Mouse (Mus musculus): ENCODE measurements at regions not wholly inside any gene's neighbourhood (a gene's known extent, or its start where the extent isn't known, plus 50 kb on each side); places are given as distances from the start of the nearest gene placed in this dataset.
"Not testable (repeated sequence)": the region's sequence is repeated elsewhere in the genome, so short reads cannot be mapped to it uniquely, and the experiment has no call there.

DNA sequence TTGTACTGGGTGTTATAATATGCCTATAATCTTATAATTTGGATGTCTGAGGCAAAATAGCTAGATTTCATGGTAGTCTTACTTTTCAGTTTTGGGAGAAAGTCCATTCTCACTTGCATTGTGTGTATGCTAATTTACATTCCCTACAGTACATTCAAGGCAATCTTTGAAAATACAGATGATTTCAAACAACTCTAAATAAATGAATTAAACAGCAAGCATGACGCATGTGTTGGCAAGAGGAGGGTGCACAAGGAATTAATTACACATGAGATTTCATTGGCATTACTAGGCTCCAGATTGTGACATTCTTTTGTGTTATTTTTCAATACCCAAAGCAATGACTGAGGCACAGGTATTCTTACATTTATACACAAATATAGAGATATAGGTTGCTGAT lies 495.2 kb upstream of the Cypt12 start:
- no peak for DNase-seq

DNA sequence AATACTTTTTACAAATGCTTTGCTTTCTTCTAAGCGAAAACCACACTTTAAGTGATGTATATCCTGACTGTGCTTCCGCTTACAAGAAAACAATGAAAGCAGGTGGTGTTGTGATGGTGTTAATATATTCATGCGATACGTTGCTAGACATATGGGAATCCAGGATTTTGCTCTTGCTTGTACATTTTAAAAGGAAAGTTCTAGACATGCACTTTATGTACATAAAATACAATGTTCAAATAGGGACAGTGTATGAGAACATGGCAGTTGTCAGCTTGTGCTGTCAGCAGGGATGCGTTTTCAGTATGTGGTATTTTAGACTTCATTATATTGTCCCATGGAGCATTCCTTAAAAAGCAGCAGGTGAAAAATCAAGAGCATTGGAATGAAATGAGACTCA lies 487.7 kb upstream of the Cypt12 start:
- DNase-seq: no peak

DNA sequence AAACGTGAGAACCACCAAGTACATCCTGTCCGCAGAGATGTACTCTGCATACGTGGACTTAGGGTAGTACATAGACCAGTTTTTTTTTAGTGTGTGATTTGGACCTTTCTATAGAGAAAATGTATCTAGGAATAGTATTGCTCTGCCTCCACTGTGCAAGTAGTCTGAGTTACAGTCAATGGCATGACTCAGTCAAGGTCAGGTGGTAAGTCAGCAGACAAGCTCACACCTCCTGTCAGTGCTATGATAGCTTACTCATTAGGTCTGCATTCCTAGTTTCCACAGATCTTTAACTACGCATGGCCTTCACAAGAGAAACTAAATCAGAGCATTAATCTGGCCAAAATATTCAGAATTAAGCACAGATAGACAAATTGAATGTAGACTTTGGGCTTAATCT lies 486.8 kb upstream of the Cypt12 start:
- peak; percentile 1 for DNase-seq

DNA sequence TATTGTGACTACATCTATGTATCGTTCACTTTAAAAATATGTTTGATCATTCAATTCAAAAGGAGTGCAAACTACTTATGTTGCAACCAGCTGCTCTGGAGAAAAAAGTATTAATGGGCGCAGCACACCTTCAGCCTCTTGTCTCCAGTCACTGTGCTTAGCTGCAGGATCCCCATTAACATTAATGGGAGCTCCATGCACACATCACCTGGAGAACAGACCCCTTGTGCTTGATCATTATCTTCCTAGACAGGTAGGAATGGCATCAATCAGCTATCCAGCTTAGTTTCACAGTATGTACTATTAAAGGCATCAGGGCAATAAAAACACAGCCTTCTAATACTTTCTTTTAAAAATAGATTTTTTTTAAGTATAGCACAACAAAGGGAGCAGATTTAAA lies 474.4 kb upstream of the Cypt12 start:
- no peak for DNase-seq

DNA sequence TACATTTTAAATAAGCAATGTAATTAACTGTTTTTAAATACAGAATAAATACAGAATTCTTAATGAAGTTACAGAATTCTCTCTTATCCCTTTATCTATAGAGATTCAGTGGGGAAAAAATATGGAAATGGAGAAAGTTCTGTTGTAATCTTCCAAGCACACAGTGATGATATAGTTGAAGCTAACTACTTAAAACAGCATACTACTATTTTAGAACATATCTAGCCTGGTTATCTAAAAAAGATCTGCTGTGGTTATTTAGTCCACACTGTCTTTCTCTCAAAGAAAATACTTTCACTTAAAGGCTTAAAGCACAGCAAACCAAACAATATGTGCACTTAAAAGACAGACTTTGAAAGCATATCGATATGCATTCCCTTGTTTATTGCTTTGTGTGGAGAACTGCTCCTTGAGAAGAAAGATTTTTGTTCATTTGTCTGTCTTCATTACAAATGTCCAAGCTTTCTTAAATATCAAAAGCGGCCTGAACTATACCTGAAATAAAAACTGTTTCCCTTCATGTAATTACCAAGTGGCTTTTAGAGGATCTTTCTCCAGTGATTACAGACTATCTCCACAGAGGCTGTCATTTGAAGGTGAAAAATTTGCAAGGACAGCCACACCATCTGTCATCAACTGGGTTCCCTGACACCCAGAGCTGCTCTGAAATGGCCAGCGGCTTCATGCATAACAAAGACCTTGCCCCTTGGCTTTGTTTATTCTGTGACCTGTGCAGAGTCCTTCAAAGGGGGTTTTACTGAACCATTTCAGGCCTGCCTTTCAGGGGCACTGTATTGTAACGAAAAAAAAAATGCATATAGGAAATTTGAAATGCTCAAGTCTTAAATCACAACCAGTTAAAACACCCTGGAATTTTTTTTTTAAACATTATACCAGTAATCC lies 458.7 kb upstream of the Cypt12 start:
- no peak for DNase-seq

DNA sequence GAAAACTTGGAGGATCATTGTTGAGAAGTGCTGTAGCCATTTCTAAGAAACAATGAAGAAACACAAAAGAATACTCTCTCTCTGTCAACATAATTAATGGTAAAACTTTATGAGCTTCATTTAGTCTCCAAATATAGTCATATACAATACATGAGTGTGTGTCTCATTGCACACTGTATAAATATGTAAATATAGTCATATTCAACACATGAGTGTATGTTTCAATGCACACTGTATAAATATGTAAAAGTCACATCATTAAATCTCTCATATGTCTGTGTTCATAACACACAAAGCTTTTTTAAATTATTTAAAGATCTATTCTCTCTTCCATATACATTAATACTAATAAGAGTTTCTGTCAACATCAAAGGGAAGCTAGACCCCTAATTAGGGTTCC lies 457.6 kb upstream of the Cypt12 start:
- no peak for DNase-seq

DNA sequence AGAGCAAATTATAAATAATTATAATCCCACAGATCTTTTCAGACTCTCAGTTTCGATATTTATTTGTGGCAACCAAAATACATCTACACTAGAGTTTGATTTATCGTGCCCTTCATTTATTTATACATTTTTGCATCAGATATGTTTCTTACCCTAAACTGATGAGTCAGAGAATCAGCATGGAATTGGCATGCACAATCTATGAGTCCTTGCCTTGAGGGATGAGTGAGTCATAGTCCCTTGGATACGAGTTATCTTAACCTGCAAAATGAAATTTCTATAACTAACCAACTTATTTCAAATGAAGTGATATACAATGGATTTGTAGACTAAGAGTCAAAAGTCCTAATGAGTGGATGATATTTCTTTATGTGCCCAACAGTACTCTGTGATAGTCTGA lies 449.9 kb upstream of the Cypt12 start:
- no peak for DNase-seq

DNA sequence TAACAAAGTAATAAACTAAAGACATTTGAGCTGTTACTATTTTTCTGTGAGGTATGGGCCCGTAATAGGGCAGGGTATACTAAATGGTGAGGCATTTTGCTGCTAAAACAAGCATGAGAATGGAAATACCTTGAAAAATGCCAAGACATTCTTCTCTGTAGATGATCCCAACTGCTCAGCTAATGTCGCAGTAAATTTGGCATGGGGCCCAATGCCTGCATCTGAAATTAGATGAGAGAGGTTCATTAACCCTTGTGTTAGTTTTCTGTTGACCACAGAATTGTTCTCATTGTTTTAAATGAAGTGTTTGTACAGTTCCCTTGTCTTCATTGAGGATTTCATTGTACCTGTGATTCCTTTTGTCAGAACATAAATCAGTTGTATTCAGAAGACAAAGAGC lies 446.7 kb upstream of the Cypt12 start:
- DNase-seq: no peak

DNA sequence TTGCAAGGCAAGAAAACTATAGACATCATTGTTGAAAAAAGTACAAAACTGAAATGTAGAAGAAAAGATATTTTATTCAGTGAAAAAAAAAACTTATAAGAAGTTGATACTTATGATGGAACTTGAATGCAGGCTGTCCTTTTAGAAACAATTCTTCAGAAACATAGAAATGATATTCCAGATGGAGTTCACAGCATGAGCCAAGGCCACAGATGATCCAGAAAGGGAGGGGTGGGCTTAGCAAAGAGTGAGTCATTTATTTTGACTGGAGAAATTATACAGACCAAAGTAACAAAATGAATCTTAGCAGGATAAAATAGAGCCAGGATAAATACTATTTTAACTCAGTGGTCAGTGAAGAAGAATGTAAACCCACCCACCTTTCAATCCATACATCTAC lies 406.9 kb upstream of the Cypt12 start:
- DNase-seq: no peak

DNA sequence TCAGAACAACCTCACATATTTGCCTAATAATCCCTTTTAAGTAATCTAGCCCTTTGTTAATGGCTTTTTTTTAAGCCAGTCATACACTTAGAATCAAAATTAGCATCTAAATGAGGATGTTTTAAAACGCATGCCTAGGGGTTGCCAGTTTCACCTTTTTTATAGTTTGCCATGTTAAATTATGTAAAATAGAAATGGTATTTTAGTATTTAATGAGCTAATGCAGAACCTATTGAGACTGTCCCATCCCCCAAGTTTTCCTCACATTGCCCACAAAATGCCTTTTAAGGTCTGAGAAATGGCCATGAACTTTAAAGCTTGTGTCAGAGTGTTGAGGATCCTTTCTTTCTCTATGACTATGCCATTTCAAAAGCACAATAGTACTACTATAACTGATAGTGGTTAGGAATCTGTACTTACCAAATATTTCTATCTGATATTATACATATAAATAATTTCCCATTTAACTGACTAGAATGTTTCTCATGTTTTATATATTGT lies 400.6 kb upstream of the Cypt12 start:
- DNase-seq: no peak

DNA sequence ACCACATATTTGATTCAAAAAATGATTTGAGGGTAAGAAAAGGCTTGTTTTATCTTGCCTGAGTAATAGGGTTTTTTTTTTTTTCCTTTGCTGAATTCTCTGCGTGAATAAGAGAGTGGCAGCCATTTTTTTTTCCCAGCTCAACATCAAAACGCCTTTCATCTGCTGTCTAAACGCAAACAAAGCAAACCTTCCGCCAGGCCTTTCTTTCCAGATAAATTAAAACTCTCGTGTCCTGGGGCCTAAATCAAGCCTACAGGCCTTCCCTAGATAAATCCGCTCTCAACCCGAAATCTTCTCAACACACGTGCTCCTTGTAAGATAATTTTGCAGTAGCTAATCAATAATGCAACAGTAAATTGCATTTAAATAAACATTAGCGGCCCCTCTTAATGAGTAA lies 365.7 kb upstream of the Cypt12 start:
- DNase-seq: no peak

DNA sequence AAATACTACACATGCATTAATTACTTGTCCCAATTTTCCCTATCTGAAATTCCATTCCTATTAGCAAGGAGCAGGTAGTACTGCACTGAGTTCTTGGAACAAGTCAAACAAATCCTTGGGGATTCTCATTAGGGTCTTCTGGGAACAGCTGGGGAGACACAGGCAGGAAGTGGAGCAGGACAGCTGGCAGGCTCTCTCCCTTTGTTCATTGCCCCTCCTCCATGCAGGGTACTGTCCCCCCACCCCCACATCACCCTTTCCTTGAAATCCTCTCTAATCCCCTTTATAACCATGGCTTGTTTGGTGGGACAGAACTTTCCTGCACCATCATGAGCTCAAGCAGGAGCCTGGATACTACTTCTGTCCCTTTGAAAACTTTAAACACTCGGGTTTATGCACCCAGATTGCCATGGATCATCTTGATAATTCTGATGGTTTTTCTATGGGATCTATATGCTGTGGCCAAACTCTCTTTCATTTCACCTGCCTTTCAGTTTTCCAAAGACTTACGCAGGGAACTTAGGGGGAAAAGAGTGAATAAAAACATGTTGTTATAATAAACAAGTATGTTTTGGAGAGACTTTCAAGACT lies 358.2 kb upstream of the Cypt12 start:
- no peak for DNase-seq

DNA sequence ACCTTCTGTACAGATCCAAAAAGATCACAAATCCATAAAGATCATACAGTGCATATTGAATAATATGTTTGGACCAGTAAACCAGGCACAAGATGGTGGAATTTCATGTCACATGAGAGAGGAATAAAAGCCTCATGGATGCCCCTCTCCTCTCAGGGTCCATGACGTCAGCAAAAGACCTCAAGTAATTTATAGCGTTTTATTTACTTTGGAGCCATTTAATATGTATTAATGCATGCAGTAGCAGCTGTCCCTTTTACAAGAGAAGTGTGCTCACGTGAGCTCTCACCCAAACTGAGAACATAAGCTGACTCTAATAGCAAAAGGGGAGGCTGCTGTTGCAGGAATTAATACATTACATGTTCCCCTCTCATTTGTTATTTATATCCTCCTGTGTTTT lies 355.7 kb upstream of the Cypt12 start:
- no peak for DNase-seq

DNA sequence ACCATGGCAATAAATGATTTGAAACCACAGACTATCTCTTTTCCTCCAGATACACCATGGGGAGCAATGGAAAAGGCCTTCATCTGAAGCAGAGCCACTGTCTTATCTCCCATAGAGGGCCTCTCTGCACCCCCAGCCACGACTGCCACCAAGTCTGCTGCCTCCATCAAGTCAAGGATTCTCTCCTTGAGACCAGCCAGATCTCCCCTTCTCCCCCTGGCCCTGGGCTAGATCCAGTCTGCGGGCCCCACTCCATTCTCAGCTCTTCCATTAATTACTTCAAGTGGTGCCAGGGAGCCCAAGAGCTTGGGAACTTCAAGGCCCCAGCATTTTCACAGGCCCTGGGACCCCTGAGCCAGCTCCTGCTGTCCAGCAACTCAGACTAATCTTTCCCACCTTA lies 351.8 kb upstream of the Cypt12 start:
- DNase-seq: no peak

DNA sequence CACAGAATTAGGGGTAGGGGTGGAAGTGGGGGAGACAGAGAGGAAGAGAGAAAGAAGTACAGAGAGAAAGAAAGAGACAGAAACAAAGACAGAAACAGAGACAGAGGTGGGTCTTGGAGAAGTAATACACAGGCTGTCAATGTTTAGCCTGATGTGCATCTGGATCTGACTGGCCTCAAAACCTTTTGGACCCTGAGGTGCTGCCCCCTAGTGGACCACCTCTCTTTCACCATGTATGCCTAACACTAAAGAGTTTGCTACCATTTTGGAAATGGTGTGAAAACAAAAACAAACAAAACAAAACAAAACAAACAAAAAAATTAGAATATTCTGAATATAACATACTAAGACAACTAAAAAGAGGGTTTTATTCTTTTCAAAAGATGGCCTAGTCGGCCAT lies 334.7 kb upstream of the Cypt12 start:
- DNase-seq: no peak

DNA sequence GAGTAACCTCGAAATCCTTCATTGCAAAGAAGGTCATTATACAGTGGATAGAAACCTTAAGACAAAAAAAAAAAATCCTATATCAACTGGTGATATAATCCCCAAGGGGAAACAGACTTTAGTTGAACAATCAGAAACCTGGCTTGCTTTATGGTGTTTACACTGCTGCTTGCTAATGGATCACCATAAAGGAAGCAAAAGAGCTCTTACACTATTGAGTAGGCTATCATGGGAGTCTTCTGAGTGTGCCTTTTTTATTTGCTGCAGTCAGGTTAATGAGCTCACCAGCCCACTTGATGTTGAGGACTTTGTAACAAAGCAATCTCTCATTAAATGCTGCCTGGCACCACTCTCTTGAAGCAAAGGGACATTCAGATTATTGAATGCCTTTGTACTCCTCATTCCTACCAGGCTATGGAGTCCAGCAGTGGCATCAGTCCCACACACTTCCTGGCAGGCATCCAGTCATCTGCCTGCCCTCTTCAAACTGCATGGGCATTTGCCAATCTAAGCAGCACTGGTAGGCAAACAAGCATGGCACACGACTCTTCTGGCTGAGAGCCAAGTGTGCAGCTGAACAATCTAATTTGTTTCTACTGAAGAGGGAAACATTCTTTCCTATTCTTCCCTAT lies 331.7 kb upstream of the Cypt12 start:
- no peak for DNase-seq

DNA sequence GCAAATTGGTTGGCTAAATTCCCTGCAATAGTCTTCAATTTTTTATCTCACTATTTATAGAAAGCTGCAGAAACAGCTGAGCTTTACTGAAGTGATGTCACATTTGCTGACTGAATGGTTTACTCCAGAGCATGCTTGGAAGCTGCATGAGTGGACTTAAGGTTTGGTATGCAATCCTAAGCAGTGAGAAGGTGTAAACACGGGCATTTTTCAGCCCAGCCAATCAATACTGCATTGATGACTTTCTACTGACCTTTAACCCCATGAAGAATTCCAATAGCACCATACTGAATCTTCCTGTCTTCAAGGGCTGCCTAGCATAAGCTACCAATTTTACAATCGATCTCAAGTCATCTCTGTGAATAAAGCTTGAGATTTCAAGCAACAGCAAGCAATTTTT lies 328.7 kb upstream of the Cypt12 start:
- DNase-seq: no peak

DNA sequence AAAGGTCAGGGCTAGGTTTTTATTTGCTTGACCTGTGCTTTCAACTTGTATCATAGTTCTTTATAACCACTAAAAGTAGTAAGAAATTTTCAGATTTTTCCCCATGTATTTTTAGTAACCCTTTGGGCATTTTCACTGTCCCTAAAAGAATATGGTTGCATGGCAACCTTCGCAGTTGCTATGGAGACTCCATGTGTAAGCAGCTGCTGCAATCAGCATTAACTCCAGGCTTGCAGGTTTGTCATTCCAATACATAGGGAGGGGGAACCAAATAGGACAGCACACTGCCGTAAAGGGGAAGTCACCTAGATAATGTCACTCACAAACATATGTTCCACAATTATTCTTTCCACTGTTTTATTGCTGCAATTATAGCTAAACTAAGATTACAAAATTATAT lies 328.3 kb upstream of the Cypt12 start:
- no peak for DNase-seq

DNA sequence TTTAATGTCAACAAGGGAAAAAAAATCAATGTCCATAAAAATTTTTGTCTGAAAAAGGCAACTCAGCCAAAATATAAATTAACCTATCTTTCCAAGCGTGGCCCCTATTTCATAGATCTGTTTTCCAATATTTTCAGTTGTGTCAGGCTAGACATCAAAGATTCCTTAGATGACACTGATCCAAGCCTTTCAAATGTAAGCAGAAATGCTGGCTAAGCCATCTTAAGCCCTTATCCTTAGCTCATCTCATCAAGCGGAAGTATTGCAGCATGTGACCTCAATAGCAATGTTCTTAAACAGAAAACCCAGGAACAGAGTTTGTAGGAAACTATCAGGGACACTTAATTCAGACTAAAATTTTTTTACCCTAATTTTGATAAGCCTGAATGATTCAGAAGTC lies 327.8 kb upstream of the Cypt12 start:
- no peak for DNase-seq

DNA sequence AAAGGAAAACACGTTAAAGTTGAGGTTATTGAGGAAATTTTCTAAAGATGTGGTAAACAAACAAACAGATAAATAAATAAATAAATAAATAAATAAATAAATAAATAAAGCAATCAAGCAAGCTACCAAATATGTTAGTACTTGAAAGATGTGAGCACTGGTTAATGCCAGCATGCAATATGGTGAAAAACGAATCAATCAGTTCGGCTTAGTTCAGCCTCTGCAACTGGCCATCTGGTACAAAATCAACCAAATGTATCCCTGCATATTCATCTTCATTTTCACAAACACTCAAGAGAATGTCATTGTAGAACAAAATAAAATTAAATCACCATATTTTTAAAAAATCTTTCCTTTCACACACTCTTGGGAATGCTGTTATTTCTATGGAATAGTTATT lies 315.7 kb upstream of the Cypt12 start:
- DNase-seq: no peak

DNA sequence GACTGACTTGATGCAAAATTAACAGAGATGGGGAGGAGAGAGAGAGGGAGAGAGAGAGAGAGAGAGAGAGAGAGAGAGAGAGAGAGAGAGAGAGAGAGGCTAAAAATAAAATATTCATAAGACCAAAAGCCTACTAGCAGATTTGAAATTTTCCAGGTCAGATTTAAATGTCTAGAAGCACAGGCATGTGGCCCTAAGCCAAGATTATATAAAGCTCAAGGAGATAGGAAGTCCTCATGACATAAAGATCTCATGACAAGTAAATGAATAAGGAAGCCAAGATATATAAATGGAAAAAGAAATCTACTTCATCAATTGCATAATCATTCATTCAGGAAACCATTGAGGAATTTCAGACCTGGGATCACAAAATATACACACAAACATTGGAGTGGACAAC lies 311.9 kb upstream of the Cypt12 start:
- no peak for DNase-seq

DNA sequence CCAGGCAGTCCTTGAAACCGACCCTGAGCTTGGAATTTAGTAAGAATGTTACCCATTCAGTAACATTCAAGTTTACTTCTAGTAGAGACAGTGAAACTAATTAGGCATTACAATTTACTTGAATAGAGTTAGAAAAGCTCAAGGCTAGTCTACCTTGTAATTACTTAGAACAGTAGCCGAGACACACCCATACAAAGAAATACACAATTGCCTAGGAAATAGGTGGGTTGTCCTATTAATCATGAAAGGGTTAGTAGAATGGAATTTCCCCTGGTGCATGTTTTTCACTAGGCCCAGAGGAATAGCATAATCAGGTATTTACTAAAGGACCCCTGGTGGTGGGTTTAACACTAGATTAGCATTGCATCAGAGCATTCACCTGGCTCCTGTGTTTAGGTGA lies 288.2 kb upstream of the Cypt12 start:
- DNase-seq: not testable (repeated sequence)

DNA sequence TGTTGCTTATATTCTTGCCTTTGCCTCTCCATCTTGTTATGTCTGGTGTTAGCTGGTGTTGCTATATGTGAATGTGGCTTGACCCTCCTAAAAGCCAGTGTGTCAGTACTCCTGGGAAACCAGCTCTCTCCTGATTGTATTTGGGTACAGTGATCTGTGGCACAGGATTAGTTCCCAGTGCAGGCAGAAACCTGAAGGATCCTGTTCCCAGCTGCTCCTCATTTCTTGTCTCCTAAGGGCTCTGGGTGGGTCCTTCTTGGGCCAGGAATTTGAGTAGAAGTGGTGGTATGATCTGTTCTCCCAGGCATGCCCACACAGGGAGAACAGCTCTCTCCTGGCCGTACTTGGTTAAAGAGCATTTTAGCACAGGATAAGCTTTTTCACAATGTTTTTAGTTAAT lies 286.2 kb upstream of the Cypt12 start:
- DNase-seq: no peak

DNA sequence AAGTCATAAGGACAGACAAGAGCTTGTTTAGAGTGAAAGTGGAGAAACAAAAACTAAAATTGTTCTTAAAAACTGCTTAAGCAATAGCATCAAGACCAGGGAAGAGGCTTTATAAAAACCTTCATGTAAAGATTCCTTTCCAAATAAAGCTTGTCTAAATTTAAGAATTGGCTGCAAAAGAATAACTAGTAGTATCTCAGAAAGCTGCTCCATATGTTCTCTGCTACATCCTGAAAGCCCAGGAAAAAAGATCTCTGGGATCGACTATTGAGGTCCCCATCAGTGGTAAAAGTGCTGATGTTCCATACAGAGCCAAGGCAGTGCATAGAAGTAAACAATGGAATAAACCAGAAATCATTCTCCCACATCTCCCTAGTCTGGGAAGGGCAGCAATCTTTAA lies 281.2 kb upstream of the Cypt12 start:
- DNase-seq: no peak
